Mouse (Mus musculus): Measurements from ENCODE around the gene Zfp36. TPM values are rescaled to one million over a fixed set of nuclear protein-coding genes. Genes with fewer than 3 reads are reported as not detected.

Zfp36 gene
- total and polyA plus RNA-seq, 3 experiments = 0.50 to 2.8 TPM; not detected in 1

DNA sequence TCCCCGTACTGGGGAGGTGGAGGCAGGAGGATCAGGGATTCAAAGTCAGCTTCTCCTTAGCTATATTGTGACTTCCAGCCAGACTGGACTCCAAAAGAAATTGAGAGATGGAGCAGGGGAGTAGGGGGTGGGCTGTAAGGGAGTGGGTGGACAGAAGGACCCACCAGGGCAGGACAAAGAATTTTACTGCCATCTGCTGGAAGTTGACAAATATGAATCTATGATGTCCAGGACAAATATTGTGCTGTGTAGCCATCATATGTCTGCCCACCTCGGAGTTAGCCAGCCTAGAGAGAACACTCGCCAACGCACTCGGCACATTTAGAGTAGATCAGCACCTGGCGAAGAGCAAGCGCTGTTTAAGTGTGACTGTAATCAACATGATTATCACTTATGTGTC lies 31.5 kb downstream of the Zfp36 start:
- no peak overlapping the region for H3K27ac ChIP-seq (ENCODE audit: control insufficient read depth, low read depth, low read length)

DNA sequence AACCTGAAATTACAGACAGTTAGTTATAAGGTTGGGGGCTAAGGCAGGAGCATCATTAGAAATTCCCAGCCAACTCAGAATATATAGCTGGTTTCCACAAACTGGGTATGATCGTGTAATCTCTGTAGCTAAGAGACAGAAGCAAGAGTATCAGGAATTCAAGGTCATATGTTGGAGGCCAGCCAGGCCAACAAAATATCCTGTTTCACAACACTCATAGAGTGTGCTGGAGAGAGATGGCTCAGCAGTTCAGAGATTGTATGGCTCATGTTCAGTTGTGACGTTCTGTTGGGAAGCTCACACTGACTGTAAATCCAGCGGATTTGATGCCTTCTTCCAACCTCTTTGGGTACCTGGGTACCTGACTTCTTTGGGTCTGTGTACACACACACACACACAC lies 32.3 kb downstream of the Zfp36 start:
- no peak overlapping the region for H3K27ac ChIP-seq (ENCODE audit: control insufficient read depth, low read depth, low read length)
- peak; percentile 60 for DNase-seq (ENCODE audit: low read depth, low spot score)
- H3K27me3 ChIP-seq (ENCODE audit: control insufficient read depth in 1 of 2, insufficient read depth in 2 of 2, low read length in 2 of 2) = no peaks in the 10 kb centered on the region
- H3K4me3 ChIP-seq (ENCODE audit: control insufficient read depth in 1 of 2, insufficient read depth in 1 of 2, low read depth in 2 of 2, low read length in 2 of 2) = no peak overlapping the region
- peaks cover 20% of the 10 kb centered on the region for H3K79me2 ChIP-seq (ENCODE audit: control insufficient read depth, insufficient read depth, low read length, poor library complexity)
- no peaks in the 10 kb centered on the region for H3K9me3 ChIP-seq (replicated peaks; ENCODE audit: insufficient read depth, low read length)
- no peak for TF ChIP-seq JUND (IDR thresholded peaks at IDR 0.05; ENCODE audit: low read depth, low read length)
- no peak for TF ChIP-seq ZC3H11A (IDR thresholded peaks at IDR 0.05; ENCODE audit: low read depth, low read length)
- no peak for TF ChIP-seq ZNF384 (IDR thresholded peaks at IDR 0.05; ENCODE audit: low read depth, low read length)
- no peak for TF ChIP-seq MAFK (IDR thresholded peaks at IDR 0.05; ENCODE audit: borderline replicate concordance, low read depth, low read length)
- no peak for TF ChIP-seq ZKSCAN1 (IDR thresholded peaks at IDR 0.05; ENCODE audit: low read depth, low read length)
- TF ChIP-seq BHLHE40 (IDR thresholded peaks at IDR 0.05; ENCODE audit: borderline replicate concordance, low read depth, low read length) = no peak
- no peak for TF ChIP-seq EP300 (IDR thresholded peaks at IDR 0.05; ENCODE audit: low read depth in 1 of 2, low read length in 2 of 2)
- no peak for TF ChIP-seq MYB (IDR thresholded peaks at IDR 0.05; ENCODE audit: low read depth, low read length)
- no peak for TF ChIP-seq MAX (IDR thresholded peaks at IDR 0.05; ENCODE audit: low read length)
- TF ChIP-seq MAZ (IDR thresholded peaks at IDR 0.05; ENCODE audit: low read depth, low read length) = no peak
- TF ChIP-seq MEF2A (IDR thresholded peaks at IDR 0.05; ENCODE audit: extremely low read depth, insufficient replicate concordance, low read depth, low read length, poor library complexity, severe bottlenecking) = no peak
- TF ChIP-seq TCF12 (IDR thresholded peaks at IDR 0.05; ENCODE audit: low read depth, low read length) = no peak
- no peak for TF ChIP-seq RAD21 (IDR thresholded peaks at IDR 0.05; ENCODE audit: low read depth, low read length)
- TF ChIP-seq USF1 (IDR thresholded peaks at IDR 0.05; ENCODE audit: low read depth, low read length) = no peak
- no peak for TF ChIP-seq MYC (IDR thresholded peaks at IDR 0.05; ENCODE audit: low read depth, low read length)
- TF ChIP-seq POLR2AphosphoS5 (IDR thresholded peaks at IDR 0.05; ENCODE audit: borderline replicate concordance, low read depth, low read length) = no peak
- no peak for TF ChIP-seq TBP (IDR thresholded peaks at IDR 0.05; ENCODE audit: low read depth, low read length)
- no peak for TF ChIP-seq GATA1 (IDR thresholded peaks at IDR 0.05; ENCODE audit: low read depth, low read length)
- no peak for TF ChIP-seq HCFC1 (IDR thresholded peaks at IDR 0.05; ENCODE audit: low read depth, low read length)
- no peak for TF ChIP-seq E2F4 (IDR thresholded peaks at IDR 0.05; ENCODE audit: borderline replicate concordance, low read depth, low read length)
- peaks cover 7 to 18% of the 10 kb centered on the region in 2 experiments for H3K36me3 ChIP-seq (ENCODE audit: control insufficient read depth in 1 of 2, insufficient read depth in 2 of 2, low read length in 2 of 2)
- peaks cover 2 to 19% of the 10 kb centered on the region in 2 experiments; a peak in 3 of 4 replicates for H3K4me1 ChIP-seq (ENCODE audit: control insufficient read depth in 1 of 2, insufficient read depth in 2 of 2, low read length in 2 of 2)
- H3K9ac ChIP-seq (ENCODE audit: control insufficient read depth, low read depth, low read length, poor library complexity, severe bottlenecking) = no peak overlapping the region

More for the DNA sequence above, 31.5 kb downstream of the Zfp36 start:
- Histone ChIP-seq H3K9me3 (replicated peaks; ENCODE audit: insufficient read depth, low read length) (no peaks in the 10 kb centered on the region), H3K36me3 (ENCODE audit: control insufficient read depth in 1 of 2, insufficient read depth in 2 of 2, low read length in 2 of 2) (peaks cover 11 to 26% of the 10 kb centered on the region in 2 experiments), H3K4me1 (ENCODE audit: control insufficient read depth in 1 of 2, insufficient read depth in 2 of 2, low read length in 2 of 2) (peaks cover 2 to 23% of the 10 kb centered on the region in 2 experiments; a peak in 3 of 4 replicates), H3K4me3 (ENCODE audit: control insufficient read depth in 1 of 2, insufficient read depth in 1 of 2, low read depth in 2 of 2, low read length in 2 of 2) (no peak overlapping the region), H3K27me3 (ENCODE audit: control insufficient read depth in 1 of 2, insufficient read depth in 2 of 2, low read length in 2 of 2) (no peaks in the 10 kb centered on the region), H3K79me2 (ENCODE audit: control insufficient read depth, insufficient read depth, low read length, poor library complexity) (peaks cover 20% of the 10 kb centered on the region), H3K9ac (ENCODE audit: control insufficient read depth, low read depth, low read length, poor library complexity, severe bottlenecking) (no peak overlapping the region)
- no peak for TF ChIP-seq POLR2AphosphoS5 (IDR thresholded peaks at IDR 0.05; ENCODE audit: borderline replicate concordance, low read depth, low read length)
- TF ChIP-seq ZNF384 (IDR thresholded peaks at IDR 0.05; ENCODE audit: low read depth, low read length) = no peak
- TF ChIP-seq SMC3 (IDR thresholded peaks at IDR 0.05; ENCODE audit: low read depth, low read length) = peak; percentile 32; the same call in 1 of the 2 replicates
- no peak for TF ChIP-seq JUND (IDR thresholded peaks at IDR 0.05; ENCODE audit: low read depth, low read length)
- no peak for TF ChIP-seq MEF2A (IDR thresholded peaks at IDR 0.05; ENCODE audit: extremely low read depth, insufficient replicate concordance, low read depth, low read length, poor library complexity, severe bottlenecking)
- no peak for TF ChIP-seq ELF1 (IDR thresholded peaks at IDR 0.05; ENCODE audit: low read depth, low read length)
- no peak for TF ChIP-seq CHD1 (IDR thresholded peaks at IDR 0.05; ENCODE audit: low read depth, low read length)
- no peak for TF ChIP-seq POLR2AphosphoS2 (IDR thresholded peaks at IDR 0.05; ENCODE audit: low read length)
- no peak for TF ChIP-seq RCOR1 (IDR thresholded peaks at IDR 0.05; ENCODE audit: low read depth, low read length)
- peak; percentile 38 for TF ChIP-seq RAD21 (IDR thresholded peaks at IDR 0.05; ENCODE audit: low read depth, low read length)
- no peak for TF ChIP-seq ETS1 (IDR thresholded peaks at IDR 0.05; ENCODE audit: low read depth, low read length)
- TF ChIP-seq CTCF (IDR thresholded peaks at IDR 0.05 in 2 of 3, conservative IDR thresholded peaks at IDR 0.05 in 1 of 3; ENCODE audit: control insufficient read depth in 1 of 3, insufficient read depth in 1 of 3, low read depth in 2 of 3, low read length in 3 of 3, poor library complexity in 1 of 3, severe bottlenecking in 1 of 3) = peak in 2 of 3 experiments; percentile 31 to 51; a peak in 4 of 6 replicates
- no peak for DNase-seq (ENCODE audit: low read depth, low spot score)
